Mouse (Mus musculus) neural tube, embryonic 10.5 days (tissue): ENCODE data around the gene Cntnap1.
A peak's percentile ranks its signal among the peaks of the same experiment; 100 is the strongest.
"Not testable (repeated sequence)": the region's sequence is repeated elsewhere in the genome, so short reads cannot be mapped to it uniquely, and the experiment has no call there.

Experiments used
- DNase-seq: peaks from one replicate; pipeline ENCODE4 v3.0.0-alpha.2; 2017; ENCODE audit warnings: low spot score; ENCODE audit errors: extremely low spot score

Cntnap1 gene

GRCm38 (mm10) chr11:101170354-101170810 is at the start of gene Cntnap1:
Gene Cntnap1 (plus strand): TSS chr11:101170523.
- no peak for DNase-seq

- DNase-seq, result no peak
Observed at GRCm38 (mm10) chr11:101120545-101121188, 49.7 kb upstream of the Cntnap1 start.

GRCm38 (mm10) chr11:101124494-101124893 is 45.8 kb upstream of the Cntnap1 start:
- DNase-seq, result not testable (repeated sequence)

GRCm38 (mm10) chr11:101125008-101125407 is 45.3 kb upstream of the Cntnap1 start:
- not testable (repeated sequence) for DNase-seq

- DNase-seq, result no peak
Observed at GRCm38 (mm10) chr11:101127075-101127474, 43.2 kb upstream of the Cntnap1 start.

GRCm38 (mm10) chr11:101128996-101129577 is 41.2 kb upstream of the Cntnap1 start:
- no peak for DNase-seq

- no peak for DNase-seq
Observed at GRCm38 (mm10) chr11:101130056-101130756, 40.1 kb upstream of the Cntnap1 start.

- DNase-seq, result no peak
Observed at GRCm38 (mm10) chr11:101131187-101131586, 39.1 kb upstream of the Cntnap1 start.

- DNase-seq, result no peak
Observed at GRCm38 (mm10) chr11:101131701-101132100, 38.6 kb upstream of the Cntnap1 start.

- DNase-seq, result no peak
Observed at GRCm38 (mm10) chr11:101133037-101133436, 37.3 kb upstream of the Cntnap1 start.

GRCm38 (mm10) chr11:101134217-101134865 is 36.0 kb upstream of the Cntnap1 start:
- DNase-seq, result no peak

- DNase-seq, result no peak
Observed at GRCm38 (mm10) chr11:101137000-101137399, 33.3 kb upstream of the Cntnap1 start.

- DNase-seq, result peak; percentile 61
Observed at GRCm38 (mm10) chr11:101138536-101139181, 31.7 kb upstream of the Cntnap1 start.

- DNase-seq, result no peak
Observed at GRCm38 (mm10) chr11:101140164-101140819, 30.0 kb upstream of the Cntnap1 start.

GRCm38 (mm10) chr11:101141088-101141487 is 29.2 kb upstream of the Cntnap1 start:
- DNase-seq, result no peak

GRCm38 (mm10) chr11:101142215-101142967 is 27.9 kb upstream of the Cntnap1 start:
- DNase-seq, result no peak

GRCm38 (mm10) chr11:101143338-101144225 is 26.7 kb upstream of the Cntnap1 start:
- DNase-seq, result peak; percentile 64

GRCm38 (mm10) chr11:101146377-101146776 is 23.9 kb upstream of the Cntnap1 start:
- DNase-seq, result no peak

GRCm38 (mm10) chr11:101148751-101149150 is 21.6 kb upstream of the Cntnap1 start:
- DNase-seq, result no peak
